Mouse (Mus musculus) limb, embryonic 15.5 days (tissue): Measurements from ENCODE around the gene Socs3. TPM values are rescaled to one million over a fixed set of nuclear protein-coding genes. Genes with fewer than 3 reads are reported as not detected.

Source experiments
- ATAC-seq: fragments of 200-750 bp; cut with Nextera tagmentation; 2 replicates; pipeline ENCODE4 v1.8.0; 2017; ENCODE audit warnings: low read depth, moderate TSS enrichment; ENCODE audit not compliant: insufficient number of reproducible peaks, low FRiP score, low TSS enrichment
- H3K27ac ChIP-seq: fragments of 300-500 bp; sonication (generic); 2 replicates; pipeline ENCODE4 v1.5.1; 2015; ENCODE audit warnings: moderate library complexity, mild to moderate bottlenecking, inconsistent platforms
- H3K27me3 ChIP-seq: fragments of 300-500 bp; sonication (generic); 2 replicates; pipeline ENCODE4 v1.6.1; 2015; ENCODE audit warnings: inconsistent platforms
- H3K36me3 ChIP-seq: fragments of 300-500 bp; sonication (generic); 2 replicates; pipeline ENCODE4 v1.6.1; 2015; ENCODE audit warnings: inconsistent platforms
- H3K4me1 ChIP-seq: fragments of 300-500 bp; sonication (generic); 2 replicates; pipeline ENCODE4 v1.6.1; 2015; ENCODE audit warnings: inconsistent platforms
- H3K4me2 ChIP-seq: fragments of 300-500 bp; sonication (generic); 2 replicates; pipeline ENCODE4 v1.6.1; 2015; ENCODE audit warnings: mild to moderate bottlenecking, inconsistent platforms
- H3K4me3 ChIP-seq: fragments of 300-500 bp; sonication (generic); 2 replicates; pipeline ENCODE4 v1.5.1; 2015; ENCODE audit warnings: mild to moderate bottlenecking, inconsistent platforms
- H3K9ac ChIP-seq: fragments of 300-500 bp; sonication (generic); 2 replicates; pipeline ENCODE4 v1.6.1; 2015; ENCODE audit warnings: inconsistent platforms
- H3K9me3 ChIP-seq: fragments of 300-500 bp; sonication (generic); 2 replicates; pipeline ENCODE4 v1.6.1; 2016; ENCODE audit warnings: inconsistent platforms
- WGBS: fragments of 180-500 bp; shearing (Covaris S2); methylation state at CpG from one replicate; pipeline ENCODE4 v1.1.7; 2015; 5-methylcytosine and 5-hydroxymethylcytosine counted together
- polyA plus RNA-seq: library from polyadenylated mRNA; unstranded; fragments of >200 nt; fragmentation: Nextera tagmentation; extraction: Ambion mirVana; gene quantifications from 2 replicates; pipeline ENCODE4 v1.2.1, GENCODE M21; 2015

Socs3 gene
- polyA plus RNA-seq, 1 experiment from 2014 or later = 20.3 TPM

DNA sequence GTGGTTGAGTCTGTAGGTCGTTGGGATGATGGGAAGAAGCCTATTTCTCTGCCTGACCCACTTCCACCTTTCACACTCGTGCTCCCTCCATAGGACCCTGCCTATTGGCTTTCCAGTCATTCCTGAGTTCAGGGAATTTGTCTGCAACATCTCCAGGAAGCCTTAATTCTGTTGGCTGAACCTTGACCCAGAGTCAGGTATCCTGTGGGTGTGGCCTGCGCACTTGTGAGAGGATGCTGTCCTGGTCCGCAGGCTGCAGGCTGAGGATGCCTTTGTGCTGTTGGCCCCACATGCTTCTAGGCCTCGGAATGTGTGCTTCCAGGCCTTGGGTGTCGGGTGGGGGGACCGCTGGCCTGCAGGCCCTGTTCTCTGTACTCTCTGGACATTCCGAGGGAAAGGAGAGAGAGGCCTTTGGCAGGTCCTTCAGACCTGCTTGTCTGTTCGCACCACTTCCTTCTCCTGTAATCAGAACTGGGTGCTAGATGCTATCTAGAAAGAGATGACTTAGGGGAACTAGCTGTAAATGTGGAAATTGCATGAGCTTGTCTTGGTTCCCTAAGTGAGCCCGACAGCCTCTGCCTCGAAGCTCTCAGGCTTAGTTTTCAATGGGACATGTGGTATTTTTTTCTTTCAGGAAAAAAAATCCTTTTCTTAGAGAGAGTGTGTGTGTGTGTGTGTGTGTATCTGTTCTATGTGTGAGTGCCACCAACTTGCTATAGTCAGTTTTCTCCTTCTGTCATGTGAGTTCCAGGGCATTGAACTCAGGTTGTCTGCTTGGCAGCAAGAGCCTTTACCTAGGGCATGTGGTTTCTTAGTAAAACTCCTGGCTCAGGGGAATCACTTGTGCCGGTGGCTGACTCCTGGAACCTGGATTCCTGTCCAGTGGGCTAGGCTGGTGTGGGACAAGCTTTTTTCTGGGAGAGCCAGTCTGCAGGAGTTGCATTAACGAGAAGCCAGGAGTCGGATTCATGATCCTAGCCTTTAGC, 23.6 kb upstream of the Socs3 start:
- 56% methylated on average over 14 of the region's 14 CpGs for WGBS
- peak overlapping the region; percentile 27; the same call in 1 of the 2 replicates for H3K4me2 ChIP-seq
- no peaks in the 10 kb centered on the region for H3K9me3 ChIP-seq
- ATAC-seq = no peak; the same call in 1 of the 2 replicates
- H3K27ac ChIP-seq = peak overlapping the region; percentile 92
- no peaks in the 10 kb centered on the region for H3K27me3 ChIP-seq
- peaks cover 46% of the 10 kb centered on the region for H3K4me1 ChIP-seq
- no peak overlapping the region for H3K4me3 ChIP-seq
- H3K9ac ChIP-seq = 0 out of 2 replicates have a peak overlapping the region, but pooled peaks have one; percentile 7
- H3K36me3 ChIP-seq = peaks cover 7% of the 10 kb centered on the region

DNA sequence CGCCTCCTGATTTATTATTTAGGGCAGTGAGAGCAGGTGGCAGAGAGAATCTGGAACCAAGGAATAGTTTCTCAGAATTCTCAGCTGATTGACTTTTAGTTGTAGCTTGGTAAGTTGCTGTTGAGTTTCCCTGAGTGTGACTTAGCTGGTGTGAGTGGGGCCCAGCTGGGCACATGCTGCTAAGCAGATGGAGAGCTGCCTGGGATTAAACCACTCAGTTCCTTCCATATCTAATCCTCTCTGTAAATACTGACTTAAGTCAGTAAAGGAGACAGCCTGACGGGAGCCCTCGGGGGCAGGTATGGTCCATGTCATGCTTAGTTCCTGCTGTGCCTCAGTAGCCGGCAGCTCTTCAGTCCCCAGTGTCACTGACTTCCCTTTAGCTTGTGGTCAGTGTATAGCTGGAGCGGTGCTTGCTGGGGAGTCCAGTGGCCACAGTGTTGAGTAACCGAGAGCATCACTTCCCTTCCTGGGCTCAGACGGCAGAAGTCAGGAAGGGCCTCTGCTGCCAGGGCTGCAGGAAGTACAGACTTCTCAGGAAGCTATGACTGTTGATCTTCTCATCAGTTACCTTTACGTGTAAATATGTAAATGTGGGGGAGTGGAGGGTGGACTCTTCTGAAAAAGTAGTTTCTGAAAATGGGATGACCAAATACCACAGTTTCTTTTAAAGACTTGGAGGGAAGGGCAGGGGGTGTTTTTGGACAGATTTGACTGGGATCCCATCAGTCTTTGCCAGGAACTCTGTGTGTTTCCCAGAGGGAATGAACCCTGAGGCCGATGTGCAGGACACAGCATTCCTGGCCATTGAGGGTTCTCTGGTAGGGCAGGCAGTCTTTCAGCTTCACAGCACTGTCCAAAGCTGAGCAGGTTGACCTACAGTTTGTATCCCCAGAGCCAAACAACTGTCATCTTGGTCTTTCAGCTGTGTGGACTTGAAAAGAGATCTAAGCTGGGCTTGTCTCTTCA, 21.9 kb upstream of the Socs3 start:
- no peak overlapping the region for H3K4me2 ChIP-seq
- H3K4me1 ChIP-seq = peaks cover 58% of the 10 kb centered on the region
- no peak for ATAC-seq
- H3K4me3 ChIP-seq = no peak overlapping the region
- no peaks in the 10 kb centered on the region for H3K27me3 ChIP-seq
- 64% methylated on average over 9 of the region's 9 CpGs for WGBS
- H3K9ac ChIP-seq = no peak overlapping the region
- H3K27ac ChIP-seq = no peak overlapping the region
- H3K36me3 ChIP-seq = no peaks in the 10 kb centered on the region
- no peaks in the 10 kb centered on the region for H3K9me3 ChIP-seq

DNA sequence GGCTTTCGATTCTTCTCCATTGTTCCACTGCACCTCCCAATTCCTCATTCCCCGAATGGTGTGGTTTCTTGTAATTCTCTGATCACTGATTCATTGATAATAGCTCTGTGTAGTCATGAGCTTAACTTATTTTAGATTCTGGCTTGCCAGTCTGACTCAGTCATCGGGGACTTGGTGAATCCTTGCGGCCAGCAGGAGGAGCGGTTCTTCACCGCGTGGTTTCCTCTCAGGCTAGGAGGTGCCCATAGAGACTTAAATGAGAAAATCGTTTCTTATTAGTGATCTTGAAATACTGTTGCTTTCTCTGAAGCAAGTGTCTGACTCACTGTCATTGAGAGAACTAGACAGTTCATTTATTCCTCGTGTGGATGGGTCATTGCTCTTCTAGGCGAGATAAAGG, 20.1 kb upstream of the Socs3 start:
- Histone ChIP-seq H3K9me3 (no peaks in the 10 kb centered on the region), H3K4me3 (no peak overlapping the region), H3K27me3 (no peaks in the 10 kb centered on the region), H3K4me2 (no peak overlapping the region), H3K9ac (no peak overlapping the region), H3K27ac (no peak overlapping the region), H3K36me3 (no peaks in the 10 kb centered on the region), H3K4me1 (peaks cover 51% of the 10 kb centered on the region)
- WGBS = 57% methylated on average over 10 of the region's 10 CpGs
- no peak for ATAC-seq

DNA sequence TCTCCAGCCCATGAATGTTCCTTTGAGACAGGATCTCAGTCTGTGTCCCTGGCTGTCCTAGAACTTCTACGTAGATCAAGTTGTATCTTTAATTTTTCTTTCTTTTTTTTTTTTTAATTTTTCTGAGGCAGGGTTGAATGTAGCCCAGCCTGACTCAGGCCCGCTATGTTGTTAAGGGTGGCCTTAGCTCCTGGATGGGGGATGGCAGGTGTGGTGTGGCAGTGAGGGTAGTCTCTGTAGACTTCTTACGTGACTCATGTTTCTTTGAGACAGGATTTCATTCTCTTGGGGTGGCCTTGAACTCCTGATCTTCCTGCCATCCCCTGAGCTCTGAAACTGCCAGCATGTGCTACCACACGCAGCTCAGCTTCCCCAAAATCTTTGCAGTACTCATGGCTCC, 19.4 kb upstream of the Socs3 start:
- Histone ChIP-seq H3K9ac (no peak overlapping the region), H3K4me1 (peaks cover 44% of the 10 kb centered on the region), H3K4me2 (no peak overlapping the region), H3K27ac (no peak overlapping the region), H3K9me3 (no peaks in the 10 kb centered on the region), H3K27me3 (no peaks in the 10 kb centered on the region), H3K4me3 (no peak overlapping the region), H3K36me3 (no peaks in the 10 kb centered on the region)
- ATAC-seq = no peak
- WGBS = 82% methylated on average over 4 of the region's 4 CpGs

DNA sequence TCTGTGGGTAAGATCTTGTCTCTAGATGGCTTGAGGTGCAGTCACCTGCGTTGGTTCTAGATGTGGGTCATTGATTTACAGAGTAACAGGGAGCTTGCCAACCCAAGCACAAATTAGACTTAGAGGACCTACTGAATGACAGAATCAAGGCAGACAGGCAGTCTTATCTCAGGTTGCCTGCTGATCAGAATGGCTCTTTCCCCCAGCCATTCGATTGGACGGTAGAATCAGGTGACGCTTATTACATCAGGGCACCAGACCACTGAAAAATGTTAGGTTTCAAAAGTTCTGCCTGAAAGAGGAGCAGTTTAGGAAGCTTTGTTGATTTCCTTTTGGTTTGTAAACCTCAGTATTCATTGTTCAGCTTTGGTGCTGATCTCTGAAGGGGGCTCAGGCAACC, 18.1 kb upstream of the Socs3 start:
- H3K27ac ChIP-seq = no peak overlapping the region
- no peaks in the 10 kb centered on the region for H3K9me3 ChIP-seq
- peaks cover 31% of the 10 kb centered on the region for H3K4me1 ChIP-seq
- no peak for ATAC-seq
- H3K36me3 ChIP-seq = no peaks in the 10 kb centered on the region
- WGBS = 66% methylated on average over 4 of the region's 4 CpGs
- H3K9ac ChIP-seq = no peak overlapping the region
- H3K27me3 ChIP-seq = no peaks in the 10 kb centered on the region
- H3K4me2 ChIP-seq = peak overlapping the region; percentile 92
- H3K4me3 ChIP-seq = peak overlapping the region; percentile 100

DNA sequence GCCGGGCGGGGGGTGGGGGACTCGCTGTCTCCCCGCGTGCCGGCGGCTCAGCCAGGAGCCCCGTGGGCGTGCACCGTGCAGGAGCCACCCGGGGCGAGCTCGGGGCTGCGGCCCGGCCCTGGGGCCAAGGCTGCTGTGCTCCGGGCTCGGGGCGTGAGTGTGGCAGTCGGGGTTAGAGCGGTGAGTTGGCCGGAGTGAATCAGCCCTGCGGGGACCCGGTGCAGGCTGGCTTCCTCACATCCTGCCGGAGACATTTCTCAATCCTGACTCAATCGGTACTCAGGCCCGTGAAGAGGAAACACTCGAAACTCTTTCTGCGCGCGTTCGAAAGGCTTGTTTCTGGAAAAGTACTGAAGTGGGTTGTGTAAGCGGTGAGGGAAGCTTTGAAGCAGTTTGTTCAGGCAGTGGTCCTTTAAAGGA, 17.2 kb upstream of the Socs3 start:
- no peaks in the 10 kb centered on the region for H3K36me3 ChIP-seq
- H3K27ac ChIP-seq = peak overlapping the region; percentile 69
- peak; percentile 40; the same call in 1 of the 2 replicates for ATAC-seq
- H3K27me3 ChIP-seq = peaks cover 4% of the 10 kb centered on the region; the same call in 1 of the 2 replicates
- H3K9me3 ChIP-seq = no peaks in the 10 kb centered on the region
- peak overlapping the region; percentile 85 for H3K9ac ChIP-seq
- WGBS = under 1% methylated on average over 32 of the region's 32 CpGs
- H3K4me2 ChIP-seq = peak overlapping the region; percentile 92
- H3K4me1 ChIP-seq = peaks cover 26% of the 10 kb centered on the region
- peak overlapping the region; percentile 100 for H3K4me3 ChIP-seq

DNA sequence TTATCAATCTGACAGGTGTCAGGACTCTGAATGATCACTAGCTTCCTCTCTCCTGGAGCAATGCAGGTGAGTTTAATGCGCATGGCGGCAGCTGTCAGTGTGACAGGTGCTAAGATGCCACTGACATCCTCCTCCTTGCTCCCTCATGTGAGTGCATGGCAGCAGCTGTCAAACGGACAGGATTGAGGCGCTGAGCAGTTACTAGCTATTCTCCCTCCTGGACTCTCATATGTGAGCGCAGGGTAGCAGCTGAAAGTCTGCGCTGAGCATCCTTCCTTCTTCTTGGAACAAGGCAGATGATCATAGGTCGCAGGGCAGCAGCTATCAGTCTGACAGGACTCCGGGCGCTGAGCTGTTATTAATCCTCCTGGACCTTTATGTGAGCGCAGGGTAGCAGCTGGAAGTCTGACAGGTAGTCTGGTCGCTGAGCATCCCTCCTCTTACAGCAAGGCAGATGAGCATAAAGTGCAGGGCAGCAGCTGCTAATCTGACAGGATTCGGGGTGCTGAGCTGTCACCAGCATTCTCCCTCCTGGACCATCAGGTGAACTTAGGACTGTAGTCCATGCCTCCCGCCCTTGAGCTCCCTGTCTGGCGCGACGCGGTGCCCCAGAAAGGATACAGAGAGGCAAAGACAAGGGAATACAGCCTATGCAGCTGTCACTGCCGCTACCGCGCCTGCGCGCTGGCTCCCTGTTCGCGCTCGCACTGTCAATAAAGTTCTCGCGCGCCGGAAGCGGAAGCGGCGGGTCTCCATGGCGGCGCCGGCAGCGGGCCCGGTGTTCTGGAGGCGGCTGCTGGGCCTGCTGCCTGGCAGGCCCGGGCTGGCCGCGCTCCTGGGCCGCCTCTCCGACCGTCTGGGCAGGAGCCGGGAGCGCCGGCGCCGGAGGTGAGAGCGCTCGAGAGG, 16.5 kb upstream of the Socs3 start, which contains the start of gene Pgs1:
Gene Pgs1, plus strand, starts transcription at position 167 of the 906 bp plus-strand sequence.
- peaks cover 4% of the 10 kb centered on the region; the same call in 1 of the 2 replicates for H3K27me3 ChIP-seq
- H3K36me3 ChIP-seq = no peaks in the 10 kb centered on the region
- peak; percentile 75 for ATAC-seq
- H3K9me3 ChIP-seq = no peaks in the 10 kb centered on the region
- peak within 1 kb of the TSS; percentile 85 for H3K9ac ChIP-seq
- WGBS = 7% methylated on average over 51 of the region's 51 CpGs
- H3K4me2 ChIP-seq = peak within 1 kb of the TSS; percentile 92
- H3K4me3 ChIP-seq = peak within 1 kb of the TSS; percentile 100
- H3K27ac ChIP-seq = peak within 1 kb of the TSS; percentile 69
- peaks cover 26% of the 10 kb centered on the region for H3K4me1 ChIP-seq

DNA sequence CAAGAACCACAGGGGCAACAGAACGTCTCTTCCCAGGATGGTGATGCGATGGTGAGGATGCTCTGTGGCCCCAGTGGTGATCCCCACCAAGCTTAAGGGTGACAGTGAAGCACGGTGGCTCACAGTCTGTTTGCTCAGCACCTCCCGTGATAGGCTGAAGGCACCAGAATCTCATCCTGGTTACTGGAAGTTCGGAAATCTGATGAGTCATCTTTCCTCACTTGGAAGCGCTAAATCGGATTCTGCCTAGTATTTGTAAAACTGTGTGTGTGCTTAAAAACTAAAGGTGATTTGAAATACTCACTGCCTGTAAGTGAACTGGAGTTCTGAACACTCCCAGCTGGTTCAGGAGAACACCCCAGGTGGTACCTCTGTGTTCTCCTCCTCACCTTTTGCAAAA, 13.9 kb upstream of the Socs3 start:
- Histone ChIP-seq H3K27ac (no peak overlapping the region), H3K36me3 (no peaks in the 10 kb centered on the region), H3K4me2 (no peak overlapping the region), H3K9ac (no peak overlapping the region), H3K4me3 (no peak overlapping the region), H3K27me3 (peaks cover 4% of the 10 kb centered on the region; the same call in 1 of the 2 replicates), H3K9me3 (no peaks in the 10 kb centered on the region), H3K4me1 (peaks cover 22% of the 10 kb centered on the region)
- no peak for ATAC-seq
- WGBS = 65% methylated on average over 7 of the region's 7 CpGs

DNA sequence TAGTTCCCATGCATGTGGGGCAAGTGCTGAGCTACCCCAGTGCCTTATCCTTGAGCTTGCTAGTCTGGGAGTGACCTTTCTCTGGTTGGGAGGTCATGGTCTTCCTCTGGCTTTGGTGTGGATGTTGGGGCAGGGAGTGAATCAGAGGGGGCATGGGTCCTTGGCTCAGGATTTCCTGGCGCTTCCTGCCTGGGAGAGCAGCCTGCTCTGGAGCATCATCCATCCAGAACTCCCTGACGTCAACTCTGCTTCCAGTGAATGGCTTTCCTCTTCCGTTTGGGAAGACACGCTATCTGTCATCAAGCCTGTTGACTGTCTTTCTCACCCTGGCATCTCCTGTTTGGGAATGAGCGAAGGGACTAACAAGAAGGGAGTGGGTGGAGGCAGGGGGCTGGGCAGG, 12.6 kb upstream of the Socs3 start:
- 73% methylated on average over 5 of the region's 5 CpGs for WGBS
- H3K9ac ChIP-seq = no peak overlapping the region

DNA sequence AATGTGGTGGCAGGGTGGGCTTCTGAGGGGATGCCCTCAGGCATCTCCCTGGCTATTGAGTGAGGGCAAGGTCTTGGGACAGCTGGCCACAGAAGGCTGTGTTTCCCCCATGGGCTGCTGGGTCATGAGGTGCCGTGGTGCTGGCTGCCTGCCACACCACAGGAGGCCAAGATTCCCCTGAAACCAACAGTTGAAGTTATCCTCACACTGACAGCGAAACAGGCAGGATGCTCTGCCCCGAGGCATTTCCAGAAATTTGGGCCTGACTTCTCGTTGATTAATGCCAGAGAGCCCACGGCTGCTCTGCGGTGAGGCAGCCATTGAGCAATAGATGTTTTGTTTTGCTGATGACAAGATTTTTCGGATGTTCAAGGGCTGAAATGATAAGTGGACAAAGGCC, 9.5 kb upstream of the Socs3 start:
- Histone ChIP-seq H3K4me2 (no peak overlapping the region), H3K4me3 (no peak overlapping the region), H3K36me3 (no peaks in the 10 kb centered on the region), H3K4me1 (peaks cover 23% of the 10 kb centered on the region), H3K27ac (no peak overlapping the region), H3K9me3 (no peaks in the 10 kb centered on the region), H3K9ac (no peak overlapping the region), H3K27me3 (peaks cover 5% of the 10 kb centered on the region)
- no peak for ATAC-seq
- 62% methylated on average over 7 of the region's 7 CpGs for WGBS

More for the DNA sequence above, 12.6 kb upstream of the Socs3 start:
- Histone ChIP-seq H3K4me3 (no peak overlapping the region), H3K9me3 (no peaks in the 10 kb centered on the region), H3K4me1 (peaks cover 11% of the 10 kb centered on the region), H3K36me3 (no peaks in the 10 kb centered on the region), H3K4me2 (no peak overlapping the region), H3K27ac (no peak overlapping the region), H3K27me3 (peaks cover 4% of the 10 kb centered on the region; the same call in 1 of the 2 replicates)
- no peak for ATAC-seq
